Mouse (Mus musculus) T-helper 17 cell (primary cell): ENCODE data around the gene Klb.
"Not testable (repeated sequence)": the region's sequence is repeated elsewhere in the genome, so short reads cannot be mapped to it uniquely, and the experiment has no call there.

Source experiments
- in situ Hi-C, 2 experiments: fragments of 300-600 bp; cut with MboI, MseI; formaldehyde crosslinking; loops; 1 replicate in 1 of 2; 2 replicates in 1 of 2; pipeline ENCODE4 v1.15.1; 2025; ENCODE audit warnings: high pct_unique_total_duplicates in 2 of 2

Gene Klb

DNA sequence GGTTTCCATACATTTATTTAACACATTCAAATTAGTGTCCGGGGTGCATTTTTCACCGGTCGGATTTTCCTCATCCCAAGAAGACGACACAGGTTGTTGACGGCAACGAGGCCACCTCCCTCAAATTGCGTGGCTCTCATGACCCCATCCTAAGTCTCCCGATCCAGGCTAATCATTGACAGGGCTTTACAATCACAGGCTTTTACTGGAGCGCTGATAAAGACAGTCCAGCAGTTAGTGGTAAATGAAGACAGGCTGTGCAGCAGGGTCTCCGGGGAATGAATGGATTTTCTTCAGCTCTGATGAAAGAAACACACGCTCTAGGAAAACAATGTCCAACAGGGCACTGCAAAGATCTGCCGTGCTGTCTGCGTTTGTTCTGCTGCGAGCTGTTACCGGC, at the start of gene Klb:
Gene Klb, plus strand, starts transcription at position 147 of the 400 bp plus-strand sequence.
- in situ Hi-C loops = no loop called here

DNA sequence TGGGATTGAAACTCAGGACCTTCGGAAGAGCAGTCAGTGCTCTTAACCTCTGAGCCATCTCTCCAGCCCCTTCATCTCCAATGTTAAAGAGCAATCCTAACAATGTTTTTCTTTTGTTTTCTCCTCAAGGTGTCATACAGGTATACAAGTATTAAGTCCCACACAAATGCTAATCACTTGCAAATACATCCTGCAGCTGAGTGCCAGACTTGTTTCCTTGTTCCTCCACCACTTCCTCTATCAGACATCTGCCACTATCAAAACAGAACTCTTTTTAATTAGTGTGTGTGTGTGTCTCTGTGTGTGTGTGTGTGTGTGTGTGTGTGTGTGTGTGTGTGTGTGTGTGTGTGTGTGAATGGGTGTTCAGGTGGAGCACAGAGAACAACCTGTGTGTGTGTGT, 48.5 kb upstream of the Klb start:
- in situ Hi-C loops = not testable (repeated sequence)

DNA sequence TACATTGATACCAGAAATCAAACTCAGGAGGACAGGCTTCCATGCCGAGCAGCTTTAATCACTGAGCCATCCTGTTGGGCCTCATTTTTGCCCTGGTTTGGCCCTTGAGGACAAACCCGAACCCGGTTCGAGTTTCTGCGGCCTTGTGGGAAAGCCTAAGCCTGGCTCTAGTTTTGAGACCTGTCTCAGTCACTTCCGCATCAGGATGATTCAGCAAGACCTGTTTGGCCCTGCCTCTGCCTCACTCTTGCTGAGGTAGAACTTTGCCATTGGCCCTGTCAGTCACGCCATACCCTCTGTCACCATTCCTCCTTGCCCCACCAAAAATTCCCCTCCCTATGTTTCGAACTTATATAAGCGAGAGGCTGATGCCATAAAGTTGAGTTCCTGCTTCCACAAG, 48.0 kb upstream of the Klb start:
- in situ Hi-C loops = no loop called here

DNA sequence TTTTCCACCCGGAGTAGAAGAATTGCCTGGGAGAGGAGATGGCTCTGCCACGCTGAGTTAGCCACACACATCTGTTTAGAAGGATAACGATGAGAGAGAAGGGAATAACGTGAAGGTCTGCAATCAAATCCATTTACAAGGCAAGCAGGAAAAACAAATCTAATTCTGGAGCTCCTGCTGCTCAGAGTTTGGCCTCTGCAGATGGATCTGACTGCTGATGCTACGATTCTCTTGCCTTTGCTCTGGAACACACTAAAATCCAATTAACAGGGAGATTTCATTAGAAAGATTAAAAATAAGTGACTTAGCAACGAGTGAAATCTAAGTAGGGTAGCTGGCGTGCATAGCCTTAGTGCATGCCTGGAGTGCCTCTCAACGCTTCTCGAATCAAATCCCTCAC, 42.6 kb upstream of the Klb start:
- in situ Hi-C loops = loop anchor here in 1 of 2 experiments (5.0 kb wide), 1 partner anchor 62 kb away; no protein-coding TSS in a partner anchor

DNA sequence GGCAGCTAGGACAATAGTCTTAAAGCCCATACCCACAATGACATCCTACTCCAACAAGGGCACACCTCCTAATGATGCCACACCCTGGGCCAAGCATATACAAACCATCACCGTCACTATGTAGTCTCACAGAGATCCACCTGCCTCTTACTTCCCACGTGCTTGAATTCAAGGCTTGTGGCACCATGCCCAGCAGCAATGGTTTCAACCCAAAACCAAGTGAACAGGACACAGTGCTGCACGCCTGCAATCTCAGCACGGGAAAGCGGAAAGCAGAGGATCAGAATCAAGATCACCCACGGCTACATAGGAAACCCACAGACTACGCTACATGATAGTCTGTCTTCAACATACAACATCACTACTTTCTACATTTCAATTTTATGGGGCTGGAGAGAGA, 39.9 kb upstream of the Klb start:
- in situ Hi-C loops = loop anchor here in 1 of 2 experiments (5.0 kb wide), 1 partner anchor 59 kb away; no protein-coding TSS in a partner anchor

DNA sequence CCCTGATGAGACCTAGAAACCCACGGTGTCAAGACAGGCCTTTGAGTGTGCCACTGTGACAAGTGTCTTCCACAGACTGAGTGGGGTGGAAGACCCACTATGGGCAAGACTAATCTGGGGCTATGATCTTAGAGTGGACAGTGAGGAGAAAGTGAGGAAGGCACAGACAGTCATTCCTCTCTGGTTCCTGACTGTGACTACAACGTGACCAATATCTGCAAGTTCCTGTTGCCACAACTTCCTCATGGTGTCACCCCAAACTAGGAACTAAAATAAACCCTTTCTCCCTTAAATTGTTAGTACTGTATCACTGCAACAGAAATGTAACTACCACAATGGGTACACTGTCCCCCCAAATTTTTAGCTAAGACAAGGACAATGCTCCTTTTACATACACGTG, 39.2 kb upstream of the Klb start:
- in situ Hi-C loops = loop anchor here in 1 of 2 experiments (5.0 kb wide), 1 partner anchor 58 kb away; no protein-coding TSS in a partner anchor

DNA sequence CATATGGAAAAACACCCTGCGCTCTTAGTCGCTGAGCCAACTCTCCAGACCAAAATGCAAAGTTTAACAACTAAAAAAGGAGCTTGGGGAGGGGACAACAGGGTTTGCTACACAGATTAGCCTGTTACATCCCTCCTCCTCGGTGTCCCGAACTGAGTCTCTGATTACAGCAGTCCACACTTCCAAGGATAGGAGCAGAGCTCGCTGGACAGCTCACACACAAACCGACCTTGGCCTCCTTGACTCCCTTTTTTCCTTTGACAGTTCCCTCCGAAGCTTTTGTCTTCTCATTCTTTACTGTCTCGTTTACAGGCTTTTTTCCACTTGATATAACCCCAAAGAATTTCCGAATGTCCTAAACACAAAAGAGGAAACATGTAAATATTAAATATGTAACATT, 28.9 kb upstream of the Klb start:
- in situ Hi-C loops = no loop called here

DNA sequence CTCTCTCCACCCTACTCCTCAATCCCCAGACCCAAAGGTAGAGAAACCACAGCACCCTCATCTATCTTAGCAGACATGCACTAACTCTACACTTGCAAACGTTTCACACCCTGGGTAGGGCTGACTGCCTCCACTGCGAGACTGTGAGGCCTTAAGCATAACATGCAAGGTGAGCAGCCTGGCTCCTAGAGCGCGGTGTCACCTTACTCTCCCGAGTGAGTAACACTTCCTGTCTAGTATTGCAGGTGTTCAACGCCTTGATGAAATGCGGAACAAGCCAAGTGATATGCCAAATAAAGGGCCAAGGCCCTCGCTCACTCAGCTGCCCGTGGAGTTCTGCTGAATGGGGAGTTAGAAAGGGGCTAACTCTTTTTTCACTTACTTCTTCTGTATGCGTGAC, 25.9 kb upstream of the Klb start:
- in situ Hi-C loops = no loop called here

DNA sequence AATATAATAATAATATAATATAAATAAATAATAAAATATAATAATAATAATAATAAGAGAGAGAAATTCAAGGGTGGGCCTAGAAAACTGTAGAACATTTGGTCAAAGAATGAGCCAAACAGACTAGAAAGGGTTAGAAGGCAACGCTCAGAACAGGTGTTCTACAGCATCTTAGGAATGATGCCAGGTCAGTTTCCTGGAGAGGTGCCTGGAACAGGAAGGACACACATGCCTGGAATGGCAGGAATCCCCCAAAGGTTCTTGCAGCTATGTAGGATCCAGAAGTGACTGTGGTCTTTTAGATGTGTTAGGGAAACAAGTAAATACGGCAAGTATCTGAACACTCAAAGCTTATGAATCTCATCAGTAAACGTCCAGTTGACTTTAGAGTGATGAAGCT, 23.8 kb upstream of the Klb start:
- in situ Hi-C loops = no loop called here

DNA sequence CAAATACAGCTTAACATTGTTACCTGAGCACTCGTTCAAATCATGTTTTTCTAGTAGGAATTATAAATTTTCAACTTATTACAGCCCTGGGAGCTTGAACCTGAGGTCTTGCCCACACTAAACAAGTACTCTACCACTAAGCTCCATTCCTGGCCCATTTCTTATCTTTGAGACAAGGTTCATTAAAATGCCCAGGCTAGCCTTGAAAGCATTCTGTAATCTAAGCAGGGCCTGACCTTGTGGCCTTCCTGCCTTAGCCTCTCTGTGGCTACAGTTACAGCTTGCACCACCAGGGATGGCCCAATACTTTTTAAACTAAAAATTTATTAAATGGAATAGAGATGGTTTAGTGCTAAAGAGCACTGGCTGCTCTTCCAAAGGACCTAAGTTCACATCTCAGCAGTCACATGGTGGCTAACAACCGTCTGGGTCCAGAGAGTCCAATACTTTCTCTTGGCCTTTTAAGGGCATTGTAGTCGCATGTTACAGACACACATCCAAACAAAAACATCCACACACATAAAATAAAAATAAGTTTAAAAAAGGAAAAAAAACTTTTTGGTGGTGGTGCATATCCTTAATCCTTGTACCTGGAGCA, 23.3 kb upstream of the Klb start:
- in situ Hi-C loops = no loop called here

DNA sequence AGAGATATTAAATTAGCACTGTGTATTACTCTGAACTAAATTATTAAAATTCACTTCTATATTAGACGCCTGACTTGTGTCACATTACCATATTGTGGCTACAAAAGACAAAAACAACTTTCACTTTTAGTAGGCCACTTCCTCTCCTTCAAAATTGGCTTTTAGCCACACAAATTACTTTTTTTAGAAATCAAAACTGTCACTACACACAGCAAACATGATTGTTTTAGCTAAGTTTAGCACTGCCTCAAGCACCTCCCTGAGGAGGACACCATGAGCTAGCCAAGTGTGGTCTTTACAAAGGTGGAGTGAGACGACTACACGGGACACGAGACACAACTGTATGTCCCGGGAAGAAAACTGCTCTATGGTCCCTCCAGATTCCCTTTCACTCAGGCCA, 21.9 kb upstream of the Klb start:
- in situ Hi-C loops = no loop called here

DNA sequence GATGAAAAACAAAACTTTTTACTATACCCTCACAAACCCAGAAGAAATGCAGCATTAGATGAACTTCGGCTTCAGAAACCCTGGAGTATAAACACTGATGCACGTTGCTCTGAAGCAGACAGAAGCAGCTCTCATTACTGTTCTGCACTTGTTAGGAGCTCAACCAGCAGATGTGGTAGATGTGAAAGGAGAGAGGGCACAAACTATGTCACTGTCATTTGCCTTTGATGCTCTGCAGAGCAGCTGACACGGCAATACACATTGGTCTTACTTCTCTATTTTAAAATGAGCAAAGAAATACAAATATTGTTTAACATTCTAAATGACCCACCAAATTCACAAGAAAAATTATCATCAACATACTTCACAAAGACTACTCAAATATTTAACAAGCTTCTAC, 18.1 kb upstream of the Klb start:
- in situ Hi-C loops = loop anchor here in 1 of 2 experiments (10.0 kb wide), 1 partner anchor 1285 kb away; the partner anchor contains the start of gene Apbb2

DNA sequence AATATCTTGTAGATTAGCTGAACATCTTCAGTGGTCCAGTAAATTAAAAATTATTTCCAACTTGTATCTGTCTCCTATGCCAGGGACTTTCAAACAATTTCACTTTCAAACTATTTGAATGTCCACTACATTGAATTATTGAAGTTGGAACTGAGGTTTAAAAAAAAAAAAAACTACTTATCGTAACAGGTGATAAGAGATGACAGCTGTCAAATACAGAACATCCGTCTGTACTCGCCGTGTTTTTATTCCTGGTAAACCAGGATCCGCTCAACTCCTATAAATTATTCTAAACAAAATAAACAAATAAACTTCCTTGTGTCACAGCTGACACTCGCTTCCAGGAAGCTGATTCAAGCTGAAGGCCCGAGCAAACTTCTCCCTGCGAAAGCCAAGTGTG, 13.3 kb upstream of the Klb start:
- in situ Hi-C loops = loop anchor here in 1 of 2 experiments (10.0 kb wide), 1 partner anchor 1280 kb away; the partner anchor contains the start of gene Apbb2

DNA sequence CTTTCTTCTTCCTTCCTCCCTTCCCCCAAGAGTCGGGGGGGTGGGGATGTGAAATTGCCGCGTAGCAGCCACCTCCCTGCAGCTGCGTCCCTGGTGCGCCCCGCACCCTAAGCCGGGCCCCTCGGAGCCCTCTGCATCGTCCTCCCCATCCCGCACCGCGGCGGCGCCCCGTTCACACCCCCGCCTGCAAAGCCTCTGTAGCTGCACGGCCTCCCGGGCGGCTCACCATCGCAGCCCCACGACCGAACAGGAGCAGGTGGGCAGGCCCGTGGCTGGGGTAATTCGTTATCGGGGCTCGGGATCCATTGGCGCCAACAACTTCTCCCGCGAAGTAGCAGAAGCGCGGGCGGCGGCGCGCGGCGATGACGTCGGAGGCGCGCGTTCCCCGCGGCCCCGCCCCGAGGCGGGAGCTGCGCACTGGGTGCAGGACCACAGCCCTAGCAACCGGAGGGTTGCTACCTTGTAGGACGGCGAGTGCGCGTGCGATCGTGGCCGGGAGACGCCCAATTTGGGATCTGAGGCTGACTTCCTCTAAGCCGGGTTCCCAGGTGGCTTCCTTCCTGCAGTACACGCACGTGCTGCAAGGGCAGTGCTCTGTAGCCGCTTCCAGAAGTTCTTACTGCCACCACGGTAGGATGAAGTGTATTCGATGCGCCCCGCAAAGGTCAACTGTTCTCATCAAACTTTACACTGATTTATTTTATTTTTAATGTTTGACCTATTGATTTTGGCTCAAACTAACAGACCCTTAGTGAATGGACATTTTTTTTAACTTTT, 12.6 kb upstream of the Klb start, which contains the start of gene Rfc1:
Gene Rfc1, minus strand, starts transcription at position 373 of the 777 bp plus-strand sequence.
- in situ Hi-C loops = loop anchor here in 1 of 2 experiments (10.0 kb wide), 1 partner anchor 1279 kb away; the partner anchor contains the start of gene Apbb2

DNA sequence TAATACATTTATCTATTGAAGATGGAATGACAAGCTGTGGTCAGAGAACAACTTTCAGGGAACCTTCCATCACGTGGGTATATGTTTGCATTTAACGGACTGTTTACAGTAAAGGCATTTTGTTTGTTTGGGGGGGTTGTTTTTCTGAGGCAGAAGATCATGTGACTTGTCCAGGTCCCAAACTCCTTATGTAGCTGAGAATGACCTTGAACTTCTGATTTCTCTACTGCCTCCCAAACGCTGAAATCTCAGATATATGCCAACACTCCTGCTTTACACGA, 12.1 kb upstream of the Klb start:
- in situ Hi-C loops = loop anchor here in 1 of 2 experiments (10.0 kb wide), 1 partner anchor 1279 kb away; the partner anchor contains the start of gene Apbb2

DNA sequence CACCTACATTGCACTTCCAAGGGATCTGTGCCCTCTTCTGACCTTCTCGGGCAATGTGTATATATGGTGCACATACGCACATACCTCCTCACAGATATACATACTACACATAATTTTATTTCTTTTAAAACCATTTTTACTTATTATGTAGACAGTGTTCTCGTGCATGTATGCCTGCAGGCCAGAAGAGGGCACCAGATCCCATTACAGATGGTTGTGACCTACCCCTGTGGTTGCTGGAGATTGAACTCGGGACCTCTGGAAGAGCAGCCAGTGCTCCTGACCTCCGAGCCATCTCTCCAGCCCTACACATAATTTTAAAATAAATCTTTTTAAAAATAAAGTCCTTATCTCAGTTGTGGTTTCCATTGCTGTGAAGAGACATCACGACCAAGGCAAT, 9.7 kb upstream of the Klb start:
- in situ Hi-C loops = loop anchor here in 1 of 2 experiments (10.0 kb wide), 1 partner anchor 1276 kb away; the partner anchor contains the start of gene Apbb2

DNA sequence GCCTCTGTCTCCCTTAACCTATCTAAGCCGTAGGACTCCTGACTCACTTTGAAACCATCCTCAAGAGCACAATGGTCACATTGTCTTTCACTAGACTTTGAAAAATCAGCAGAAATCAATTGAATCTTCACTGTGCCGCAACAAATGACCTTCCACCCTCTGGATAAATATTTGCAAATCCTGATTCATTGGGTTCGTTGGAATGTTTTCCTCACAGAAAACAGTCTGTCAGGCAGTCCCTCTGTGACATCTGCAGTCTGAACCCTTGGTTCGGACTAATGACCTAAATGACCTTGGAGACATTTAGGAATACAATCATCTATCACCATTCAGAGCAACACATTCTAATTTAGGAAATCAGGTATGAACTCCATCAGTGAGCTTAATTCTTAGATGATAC, 7.9 kb upstream of the Klb start:
- in situ Hi-C loops = no loop called here

DNA sequence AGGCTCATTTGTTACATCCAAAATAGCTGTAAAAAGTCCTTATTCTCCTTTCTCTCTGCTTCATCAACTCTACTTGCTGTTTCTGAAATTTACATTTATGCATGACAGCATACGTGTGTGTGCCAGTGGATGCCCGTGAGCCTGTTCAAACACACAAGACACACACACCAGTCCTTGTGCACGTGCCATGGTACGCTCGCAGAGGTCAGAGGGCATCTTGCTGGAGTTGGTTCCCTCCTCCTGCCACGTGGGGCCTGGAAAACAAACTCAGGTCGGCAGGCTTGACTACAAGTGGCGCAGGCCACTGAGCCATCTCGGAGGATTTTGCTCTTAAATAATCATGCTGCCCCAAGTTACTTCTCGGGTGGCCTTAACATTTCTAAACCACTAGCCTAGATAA, 2.4 kb downstream of the Klb start:
- in situ Hi-C loops = no loop called here

DNA sequence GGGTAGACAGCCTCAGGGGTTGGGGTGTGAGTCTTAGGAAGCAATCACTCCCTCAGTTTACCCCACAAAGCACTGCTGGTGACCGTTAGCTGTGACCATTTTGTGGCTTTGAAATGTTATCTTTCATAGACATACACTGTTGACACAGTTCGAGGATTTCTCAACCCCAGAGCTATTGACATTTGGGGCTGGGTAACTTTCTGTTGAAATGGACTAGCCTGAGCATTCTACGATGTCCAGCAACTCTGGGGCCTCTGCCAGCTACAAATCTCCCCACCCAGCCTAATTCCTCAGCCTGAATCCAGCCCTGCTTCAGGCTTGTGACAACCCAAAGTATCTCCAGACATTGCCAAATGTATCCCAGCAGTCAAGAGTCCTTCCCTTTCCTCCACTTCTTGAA, 6.0 kb downstream of the Klb start:
- in situ Hi-C loops = no loop called here

DNA sequence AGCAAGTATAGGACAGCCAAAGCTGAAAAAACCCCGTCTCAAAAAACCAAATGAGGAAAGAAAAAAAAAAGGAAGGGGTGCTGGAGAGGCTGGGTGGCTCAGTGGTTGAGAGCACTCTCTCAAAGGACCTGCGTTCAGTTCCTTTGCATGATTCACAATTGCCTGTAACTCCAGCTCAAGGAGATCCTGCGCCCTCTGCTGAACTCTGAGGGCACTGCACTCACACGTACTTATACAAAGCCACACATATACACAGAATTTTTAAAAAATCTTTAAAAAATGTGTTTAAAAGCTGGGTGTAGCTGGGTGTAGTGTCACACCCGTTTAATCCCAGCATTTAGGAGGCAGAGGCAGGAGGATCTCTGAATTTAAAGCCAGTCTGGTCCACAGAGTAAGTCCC, 6.9 kb downstream of the Klb start:
- in situ Hi-C loops = no loop called here

DNA sequence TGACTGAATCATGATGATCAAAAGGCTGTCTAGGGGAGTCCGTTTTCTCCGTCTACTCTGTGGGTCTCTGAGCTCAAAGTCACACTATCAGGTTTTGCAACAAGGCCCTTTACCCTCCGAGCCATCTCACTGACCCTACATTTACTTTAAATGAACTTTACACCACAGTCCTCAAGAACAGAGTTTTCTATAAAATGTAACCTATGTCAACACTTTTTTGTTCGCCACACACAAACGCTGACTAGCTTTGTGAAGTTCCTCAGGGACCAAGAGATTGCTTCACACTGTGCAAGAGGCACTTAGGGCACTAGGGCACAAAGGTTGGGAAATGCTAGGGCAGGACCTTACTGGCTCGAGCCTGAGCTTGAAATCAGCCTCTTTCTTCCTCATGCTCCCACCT, 8.7 kb downstream of the Klb start:
- in situ Hi-C loops = no loop called here

DNA sequence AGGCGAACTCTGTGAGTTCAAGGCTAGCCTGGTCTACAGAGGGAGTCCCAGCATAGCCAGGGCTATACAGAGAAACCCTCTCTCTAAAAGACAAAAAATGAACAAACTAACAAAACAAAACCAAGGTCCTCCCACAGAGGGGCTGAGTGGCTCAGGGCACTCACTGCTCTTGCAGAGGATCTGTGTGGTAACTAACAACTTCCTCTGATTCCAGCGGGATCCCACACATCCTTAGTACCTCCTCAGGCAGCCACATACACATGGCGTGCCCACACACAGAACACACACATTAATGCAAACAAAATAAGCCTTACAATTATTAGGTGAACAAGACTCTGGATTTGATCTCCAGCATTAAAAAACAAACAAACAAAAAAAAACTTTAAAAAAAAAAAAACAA, 9.7 kb downstream of the Klb start:
- in situ Hi-C loops = no loop called here

DNA sequence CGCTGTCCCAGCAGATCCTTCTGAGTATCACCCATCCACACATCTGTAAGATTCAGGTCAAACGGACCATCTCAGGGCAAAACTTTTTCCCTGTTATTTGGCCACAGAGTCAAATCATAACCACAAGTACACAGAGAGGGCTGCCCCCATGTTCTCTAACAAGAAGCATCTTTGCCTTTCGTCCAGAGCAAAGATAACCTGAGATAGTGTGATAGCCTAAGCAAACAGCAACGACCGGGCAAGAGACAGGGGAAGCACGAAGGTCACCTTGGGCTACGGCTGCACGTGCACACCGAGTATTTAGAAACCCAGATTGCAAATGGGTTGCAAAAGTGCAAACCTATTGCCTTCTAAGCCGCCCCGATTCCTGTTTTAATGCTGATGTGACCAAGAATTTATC, 19.7 kb downstream of the Klb start:
- in situ Hi-C loops = loop anchor here in 1 of 2 experiments (5.0 kb wide), 1 partner anchor 61 kb away; no protein-coding TSS in a partner anchor
